In genomic region chr4:149445868-149446267, GRCm38 (mm10) we compare ENCODE assay signal across 8 mouse cellular contexts. TPM values are rescaled to one million over a fixed set of nuclear protein-coding genes. Genes with fewer than 3 reads are reported as not detected.
A peak's percentile ranks its signal among the peaks of the same experiment; 100 is the strongest.
DNase-seq lines count a peak whose midpoint lies in the region; ATAC-seq and TF ChIP-seq lines count a peak whose summit lies in the region.

No protein-coding gene starts in this region.

- ATAC-seq in hindbrain, embryonic 11.5 days (ENCODE audit: low FRiP score) = peak; percentile 74
- ATAC-seq in liver, embryonic 13.5 days (ENCODE audit: low read depth) = peak; percentile 48
- ATAC-seq in midbrain, postnatal 0 days (ENCODE audit: low FRiP score) = peak; percentile 75

- peaks cover 23% of the 10 kb centered on the region for H3K4me1 ChIP-seq in forebrain, embryonic 10.5 days
- H3K4me1 ChIP-seq in hindbrain, embryonic 11.5 days (replicated peaks; ENCODE audit: control insufficient read depth, insufficient read depth, low read length) = no peaks in the 10 kb centered on the region; the same call in 1 of the 2 replicates
- H3K4me1 ChIP-seq in liver, embryonic 13.5 days (replicated peaks) = peaks cover 23% of the 10 kb centered on the region
- H3K4me1 ChIP-seq in midbrain, postnatal 0 days (ENCODE audit: insufficient read depth, low read length) = no peaks in the 10 kb centered on the region

- H3K36me3 ChIP-seq in forebrain, embryonic 10.5 days (replicated peaks) = no peaks in the 10 kb centered on the region
- no peaks in the 10 kb centered on the region for H3K36me3 ChIP-seq in hindbrain, embryonic 11.5 days (ENCODE audit: control insufficient read depth, insufficient read depth, low read length)
- no peaks in the 10 kb centered on the region for H3K36me3 ChIP-seq in liver, embryonic 13.5 days
- no peaks in the 10 kb centered on the region for H3K36me3 ChIP-seq in midbrain, postnatal 0 days (ENCODE audit: insufficient read depth, low read length)

- H3K9ac ChIP-seq in hindbrain, embryonic 11.5 days (ENCODE audit: low read depth, low read length) = peak overlapping the region; percentile 32; the same call in 1 of the 2 replicates
- peak overlapping the region; percentile 73 for H3K9ac ChIP-seq in liver, embryonic 13.5 days
- H3K9ac ChIP-seq in midbrain, postnatal 0 days (replicated peaks; ENCODE audit: low read length, poor library complexity, severe bottlenecking) = 0 out of 2 replicates have a peak overlapping the region, but pooled peaks have one; percentile 65

- under 1% methylated on average over 11 of the region's 11 CpGs for WGBS in forebrain, embryonic 10.5 days
- WGBS in hindbrain, embryonic 11.5 days = 2% methylated on average over 11 of the region's 11 CpGs
- 5% methylated on average over 11 of the region's 11 CpGs for WGBS in liver, embryonic 13.5 days (ENCODE audit: insufficient replicate concordance)
- WGBS in midbrain, postnatal 0 days = 2% methylated on average over 11 of the region's 11 CpGs

- DNase-seq in layer of hippocampus, postnatal 10 days (ENCODE audit: low spot score in 2 of 2) = peak; percentile 45 to 53
- no peak for DNase-seq in layer of hippocampus, adult 9-10 months (ENCODE audit: low spot score)
- DNase-seq in brain, adult 2 months (ENCODE audit: low read depth, low spot score) = peak; percentile 32
- peak; percentile 77 for DNase-seq in forebrain, embryonic 10.5 days (ENCODE audit: extremely low spot score, low spot score)
- DNase-seq in hindbrain, embryonic 11.5 days (ENCODE audit: low spot score) = peak; percentile 86
- DNase-seq in liver, embryonic 13.5 days = peak; percentile 48
- peak; percentile 75 for DNase-seq in midbrain, postnatal 0 days (ENCODE audit: low spot score)
- no peak for DNase-seq in T-cell, adult 2 months (ENCODE audit: low spot score)

- peak overlapping the region; percentile 52 for H3K4me2 ChIP-seq in hindbrain, embryonic 11.5 days (replicated peaks; ENCODE audit: low read depth, low read length)
- peak overlapping the region; percentile 77 for H3K4me2 ChIP-seq in liver, embryonic 13.5 days
- H3K4me2 ChIP-seq in midbrain, postnatal 0 days (ENCODE audit: low read depth, low read length, poor library complexity, severe bottlenecking) = peak overlapping the region; percentile 54

- H3K9me3 ChIP-seq in forebrain, embryonic 10.5 days = no peaks in the 10 kb centered on the region
- no peaks in the 10 kb centered on the region for H3K9me3 ChIP-seq in hindbrain, embryonic 11.5 days (ENCODE audit: control insufficient read depth, low read length)
- H3K9me3 ChIP-seq in liver, embryonic 13.5 days (replicated peaks) = no peaks in the 10 kb centered on the region
- H3K9me3 ChIP-seq in midbrain, postnatal 0 days (ENCODE audit: low read length) = no peaks in the 10 kb centered on the region

- H3K27ac ChIP-seq in forebrain, embryonic 10.5 days = peak overlapping the region; percentile 93
- H3K27ac ChIP-seq in hindbrain, embryonic 11.5 days (ENCODE audit: low read depth, low read length) = peak overlapping the region; percentile 92
- peak overlapping the region; percentile 65 for H3K27ac ChIP-seq in liver, embryonic 13.5 days
- H3K27ac ChIP-seq in midbrain, postnatal 0 days (ENCODE audit: low read depth, low read length) = peak overlapping the region; percentile 89

- no peak for TF ChIP-seq CTCF in midbrain, postnatal 0 days (IDR thresholded peaks at IDR 0.05)

- H3K27me3 ChIP-seq in forebrain, embryonic 10.5 days (ENCODE audit: poor library complexity, severe bottlenecking) = no peaks in the 10 kb centered on the region
- no peaks in the 10 kb centered on the region for H3K27me3 ChIP-seq in hindbrain, embryonic 11.5 days (ENCODE audit: control insufficient read depth, insufficient read depth, low read length)
- no peaks in the 10 kb centered on the region for H3K27me3 ChIP-seq in liver, embryonic 13.5 days
- H3K27me3 ChIP-seq in midbrain, postnatal 0 days (ENCODE audit: insufficient read depth, low read length) = no peaks in the 10 kb centered on the region

- peak overlapping the region; percentile 52 for H3K4me3 ChIP-seq in forebrain, embryonic 10.5 days
- H3K4me3 ChIP-seq in hindbrain, embryonic 11.5 days (ENCODE audit: low read depth, low read length) = peak overlapping the region; percentile 4; the same call in 1 of the 2 replicates
- H3K4me3 ChIP-seq in liver, embryonic 13.5 days (replicated peaks) = peak overlapping the region; percentile 51
- peak overlapping the region; percentile 33; the same call in 1 of the 2 replicates for H3K4me3 ChIP-seq in midbrain, postnatal 0 days (ENCODE audit: low read depth, low read length)

RNA-seq across cellular contexts. Expression of gene Rbp7, which starts 8.9 kb away (rescaled TPM):
- not detected for total RNA-seq in layer of hippocampus, postnatal 10 days (2021)
- polyA plus RNA-seq in forebrain, embryonic 10.5 days (2016; fragmentation: Nextera tagmentation; extraction: Ambion mirVana) = not detected in 2 replicates
- polyA plus RNA-seq in hindbrain, embryonic 11.5 days (2014; fragmentation: Nextera tagmentation; extraction: Ambion mirVana) = not detected in 2 replicates
- not detected in 2 replicates for polyA plus RNA-seq in liver, embryonic 13.5 days (2015; fragmentation: Nextera tagmentation; extraction: Ambion mirVana)
- not detected in 2 replicates for total RNA-seq in midbrain, postnatal 0 days (2014; rRNA removed)
- 0.44 and 0.49 TPM in 2 replicates for polyA plus RNA-seq in midbrain, postnatal 0 days (2015; fragmentation: Nextera tagmentation; extraction: Ambion mirVana)

RNA-seq across cellular contexts. Expression of gene Ube4b, which starts 19.3 kb away (rescaled TPM):
- total RNA-seq in layer of hippocampus, postnatal 10 days (2021) = 100 to 1,000 TPM; 113 to 119 TPM
- 61.8 and 64.6 TPM in 2 replicates for polyA plus RNA-seq in forebrain, embryonic 10.5 days (2016; fragmentation: Nextera tagmentation; extraction: Ambion mirVana)
- 53.3 and 58.9 TPM in 2 replicates for polyA plus RNA-seq in hindbrain, embryonic 11.5 days (2014; fragmentation: Nextera tagmentation; extraction: Ambion mirVana)
- polyA plus RNA-seq in liver, embryonic 13.5 days (2015; fragmentation: Nextera tagmentation; extraction: Ambion mirVana) = 11.9 and 14.2 TPM in 2 replicates
- total RNA-seq in midbrain, postnatal 0 days (2014; rRNA removed) = 94.4 and 113 TPM in 2 replicates
- 46.2 and 51.9 TPM in 2 replicates for polyA plus RNA-seq in midbrain, postnatal 0 days (2015; fragmentation: Nextera tagmentation; extraction: Ambion mirVana)

RNA-seq across cellular contexts. Expression of gene Tmem274, which starts 31.3 kb away (rescaled TPM):
- not detected for total RNA-seq in layer of hippocampus, postnatal 10 days (2021)
- 0.50 and 0.63 TPM in 2 replicates for polyA plus RNA-seq in forebrain, embryonic 10.5 days (2016; fragmentation: Nextera tagmentation; extraction: Ambion mirVana)
- polyA plus RNA-seq in hindbrain, embryonic 11.5 days (2014; fragmentation: Nextera tagmentation; extraction: Ambion mirVana) = not detected in 2 replicates
- 0.19 TPM in 1 of 2 replicates, not detected in the other for polyA plus RNA-seq in liver, embryonic 13.5 days (2015; fragmentation: Nextera tagmentation; extraction: Ambion mirVana)
- not detected in 2 replicates for total RNA-seq in midbrain, postnatal 0 days (2014; rRNA removed)
- polyA plus RNA-seq in midbrain, postnatal 0 days (2015; fragmentation: Nextera tagmentation; extraction: Ambion mirVana) = not detected in 2 replicates

RNA-seq across cellular contexts. Expression of gene Nmnat1, which starts 39.1 kb away (rescaled TPM):
- total RNA-seq in layer of hippocampus, postnatal 10 days (2021) = 1 to 10 TPM; 6.5 to 7.6 TPM
- polyA plus RNA-seq in forebrain, embryonic 10.5 days (2016; fragmentation: Nextera tagmentation; extraction: Ambion mirVana) = 17.9 and 18.4 TPM in 2 replicates
- 15.5 and 16.9 TPM in 2 replicates for polyA plus RNA-seq in hindbrain, embryonic 11.5 days (2014; fragmentation: Nextera tagmentation; extraction: Ambion mirVana)
- 6.5 and 6.7 TPM in 2 replicates for polyA plus RNA-seq in liver, embryonic 13.5 days (2015; fragmentation: Nextera tagmentation; extraction: Ambion mirVana)
- total RNA-seq in midbrain, postnatal 0 days (2014; rRNA removed) = 2.9 and 6.3 TPM in 2 replicates
- polyA plus RNA-seq in midbrain, postnatal 0 days (2015; fragmentation: Nextera tagmentation; extraction: Ambion mirVana) = 4.1 and 4.3 TPM in 2 replicates

RNA-seq across cellular contexts. Expression of gene Lzic, which starts 39.2 kb away (rescaled TPM):
- total RNA-seq in layer of hippocampus, postnatal 10 days (2021) = 10 to 100 TPM; 35.7 to 36.4 TPM
- 51.8 and 55.2 TPM in 2 replicates for polyA plus RNA-seq in forebrain, embryonic 10.5 days (2016; fragmentation: Nextera tagmentation; extraction: Ambion mirVana)
- polyA plus RNA-seq in hindbrain, embryonic 11.5 days (2014; fragmentation: Nextera tagmentation; extraction: Ambion mirVana) = 48.4 and 54.8 TPM in 2 replicates
- polyA plus RNA-seq in liver, embryonic 13.5 days (2015; fragmentation: Nextera tagmentation; extraction: Ambion mirVana) = 19.6 and 20.5 TPM in 2 replicates
- 44.3 and 54.7 TPM in 2 replicates for total RNA-seq in midbrain, postnatal 0 days (2014; rRNA removed)
- 34.4 and 39.3 TPM in 2 replicates for polyA plus RNA-seq in midbrain, postnatal 0 days (2015; fragmentation: Nextera tagmentation; extraction: Ambion mirVana)

Comparison
In these comparisons a context has a peak if more than half of its experiments do, and no peak if none do; other contexts are left out.
1. DNase-seq: peak in layer of hippocampus, postnatal 10 days (2 of 2), brain, adult 2 months (single experiment), forebrain, embryonic 10.5 days (single experiment), hindbrain, embryonic 11.5 days (single experiment), liver, embryonic 13.5 days (single experiment) and midbrain, postnatal 0 days (single experiment); none in layer of hippocampus, adult 9-10 months (single experiment) and T-cell, adult 2 months (single experiment).
2. Peak in every context shown above with its lines, with median percentiles within 50 percentile points of each other: H3K27ac ChIP-seq, H3K4me3 ChIP-seq, ATAC-seq, H3K4me2 ChIP-seq and H3K9ac ChIP-seq.